Mouse (Mus musculus) activated CD4-positive, CD25-positive, alpha-beta regulatory T cell, adult 4 months (primary cell): ENCODE results near the gene Apoh. TPM values are rescaled to one million over a fixed set of nuclear protein-coding genes. Genes with fewer than 3 reads are reported as not detected.

Experiments used
- ATAC-seq: one replicate; pipeline ENCODE4 v1.8.0; 2017
- polyA plus RNA-seq, 2 experiments: library from polyadenylated mRNA; unstranded; fragments of 100-300 nt; shearing (Covaris generic); gene quantifications; one replicate each; pipeline ENCODE4 v1.2.1; 2017

The Apoh gene
- polyA plus RNA-seq, 2 experiments from 2014 or later, result not detected

GRCm38 (mm10) chr11:108384920-108385665 is 41.9 kb downstream of the Apoh start:
- no peak for ATAC-seq

DNA sequence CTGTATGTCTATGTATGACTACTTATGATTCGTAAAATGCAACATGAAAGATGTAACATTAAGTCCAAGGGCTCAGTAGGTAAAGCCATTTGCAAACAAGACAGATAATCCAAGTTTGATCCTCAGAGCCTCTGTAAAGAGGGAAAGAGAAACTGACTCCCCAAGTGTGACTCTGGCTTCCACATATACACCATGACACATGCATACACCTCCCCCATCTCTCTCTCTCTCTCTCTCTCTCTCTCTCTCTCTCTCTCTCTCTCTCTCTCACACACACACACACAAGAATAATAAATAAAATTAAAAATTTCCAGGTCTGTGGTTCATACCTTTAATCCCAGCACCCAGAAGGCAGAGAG is 42.5 kb downstream of the Apoh start:
- no peak for ATAC-seq

GRCm38 (mm10) chr11:108395061-108395460 is 51.9 kb downstream of the Apoh start:
- no peak for ATAC-seq

- ATAC-seq, result no peak
These were observed 53.1 kb downstream of the Apoh start for GRCm38 (mm10) chr11:108396076-108396829.

DNA sequence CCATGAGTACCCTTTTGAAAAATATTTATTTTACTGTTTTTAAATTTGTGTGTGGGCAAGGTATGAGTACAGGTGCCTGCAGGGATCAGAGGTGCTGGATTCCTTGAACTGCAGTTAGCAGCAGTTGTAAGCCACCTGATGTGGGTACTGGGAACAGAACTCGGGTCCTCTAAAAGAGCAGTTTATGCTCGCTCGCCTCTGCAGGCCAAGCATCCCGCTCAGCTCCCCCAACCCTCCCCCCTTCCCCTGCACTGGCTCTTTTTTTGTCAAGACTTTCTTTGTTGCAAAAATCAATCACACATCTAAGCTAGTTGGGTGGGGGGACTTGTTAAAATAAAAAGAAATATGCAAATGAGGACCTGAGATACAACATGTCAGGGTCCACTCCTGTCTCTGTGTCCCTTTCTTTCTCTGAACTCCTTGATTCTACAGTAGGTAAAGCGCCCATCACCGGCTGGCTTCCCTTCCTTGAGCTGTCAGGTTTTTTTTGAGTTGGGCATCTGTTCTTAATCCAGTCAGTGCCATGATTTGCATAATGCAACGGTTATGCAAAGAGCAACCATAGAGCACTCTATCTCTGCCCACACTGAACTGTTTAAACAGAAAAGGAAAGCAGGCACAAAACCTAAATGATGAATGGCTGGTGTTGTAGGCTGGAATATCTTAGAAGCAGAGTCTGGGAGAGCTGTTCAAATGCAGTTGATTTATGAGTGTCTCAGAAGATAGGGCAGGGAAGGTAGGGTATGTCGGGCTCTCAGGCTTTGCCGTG is 66.9 kb downstream of the Apoh start:
- no peak for ATAC-seq

DNA sequence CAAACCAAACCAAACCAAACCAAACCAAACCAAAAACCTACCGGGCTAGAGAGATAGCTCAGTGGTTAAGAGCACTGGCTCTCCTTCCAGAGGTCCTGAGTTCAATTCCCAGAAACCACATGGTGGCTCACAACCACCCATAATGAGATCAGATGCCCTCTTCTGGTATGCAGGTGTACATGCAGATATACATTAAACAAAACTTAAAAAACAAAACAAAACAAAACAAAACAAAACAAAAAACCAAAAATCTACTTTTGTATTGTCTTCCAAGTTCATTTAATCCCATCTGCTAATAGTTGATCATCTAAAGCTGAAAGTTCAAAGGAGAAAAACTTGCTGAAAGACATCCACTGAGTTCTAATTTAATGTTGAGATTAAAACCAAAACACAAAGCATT is 73.2 kb downstream of the Apoh start:
- ATAC-seq, result no peak

DNA sequence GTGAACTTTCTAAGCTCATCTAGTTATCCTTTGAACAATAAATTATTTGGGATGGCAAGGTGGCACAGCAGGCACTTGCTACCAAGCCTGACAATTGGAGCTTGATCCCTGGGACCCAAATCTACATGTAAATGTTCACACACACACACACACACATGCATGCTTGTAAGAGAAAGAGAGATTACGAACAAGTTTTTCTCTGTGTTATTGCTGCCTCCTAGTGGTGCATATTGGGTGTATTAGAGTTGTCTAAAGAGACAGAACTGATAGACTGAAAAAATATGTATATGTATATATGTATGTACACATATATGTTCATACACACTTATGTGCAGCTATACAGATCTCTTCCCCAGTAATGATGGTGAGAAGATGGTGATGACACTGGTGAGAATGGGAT is 75.4 kb downstream of the Apoh start:
- ATAC-seq, result peak; percentile 36

GRCm38 (mm10) chr11:108419242-108419641 is 76.1 kb downstream of the Apoh start:
- no peak for ATAC-seq

GRCm38 (mm10) chr11:108420751-108421150 is 77.6 kb downstream of the Apoh start:
- no peak for ATAC-seq

- ATAC-seq, result no peak
These were observed 80.1 kb downstream of the Apoh start for GRCm38 (mm10) chr11:108423221-108423620.

- ATAC-seq, result no peak
These were observed 81.0 kb downstream of the Apoh start for GRCm38 (mm10) chr11:108424111-108424510.

- ATAC-seq, result peak; percentile 95
These were observed 81.9 kb downstream of the Apoh start, which contains the start of gene Cep112 for GRCm38 (mm10) chr11:108424889-108425591. Gene Cep112, plus strand, starts transcription at chr11:108425192.

DNA sequence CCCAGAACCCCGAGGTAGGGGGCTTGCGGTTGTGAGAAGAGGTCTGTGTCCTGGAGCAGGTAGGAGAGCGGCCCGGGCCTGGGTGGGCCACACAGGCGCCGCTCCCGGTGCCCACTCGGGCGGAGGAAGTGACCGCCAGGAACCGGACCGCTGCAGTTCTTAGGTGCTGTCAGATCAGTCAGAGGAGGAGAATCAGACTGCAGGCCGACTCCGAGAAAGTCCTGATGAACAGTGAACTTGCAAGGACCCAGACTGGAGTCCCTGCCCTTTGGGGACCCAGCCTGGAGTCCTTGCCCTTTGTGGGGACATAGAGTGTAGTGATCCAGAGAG is 82.4 kb downstream of the Apoh start:
- ATAC-seq, result no peak

- no peak for ATAC-seq
These were observed 82.9 kb downstream of the Apoh start for GRCm38 (mm10) chr11:108426086-108426485.

- no peak for ATAC-seq
These were observed 84.0 kb downstream of the Apoh start for GRCm38 (mm10) chr11:108427191-108427590.

- ATAC-seq, result no peak
These were observed 85.9 kb downstream of the Apoh start for GRCm38 (mm10) chr11:108429076-108429475.

DNA sequence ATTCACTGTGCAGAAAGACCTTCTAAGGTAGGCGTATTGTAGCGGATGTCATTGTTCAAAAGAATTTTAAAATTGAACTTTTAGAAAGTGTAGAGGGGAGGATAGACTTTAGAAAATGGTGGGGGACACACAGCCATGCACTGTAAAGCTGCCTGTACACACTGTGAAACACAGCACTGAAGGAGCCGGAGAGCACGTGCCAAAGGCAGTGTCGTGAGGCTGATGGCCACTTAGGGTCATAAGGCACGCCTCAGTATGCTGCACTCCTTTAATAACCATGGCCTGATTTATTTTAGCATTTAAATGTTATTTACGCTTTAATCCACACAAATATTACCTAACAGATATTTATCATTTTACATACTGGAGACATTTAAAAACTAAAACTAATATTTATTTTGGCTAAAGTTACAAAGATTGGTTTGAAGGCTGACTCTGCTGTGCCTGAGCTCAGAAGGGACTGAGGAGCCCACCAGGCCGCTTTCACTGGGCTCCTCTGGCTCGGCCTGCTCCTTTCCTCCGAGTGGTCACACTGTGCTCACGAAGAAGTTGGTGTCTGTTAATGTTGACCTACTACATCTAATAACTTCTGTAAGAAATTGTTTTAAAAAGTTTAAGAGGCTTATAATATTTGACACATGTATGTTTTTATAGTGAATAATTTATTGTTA is 100.9 kb downstream of the Apoh start:
- ATAC-seq, result no peak

DNA sequence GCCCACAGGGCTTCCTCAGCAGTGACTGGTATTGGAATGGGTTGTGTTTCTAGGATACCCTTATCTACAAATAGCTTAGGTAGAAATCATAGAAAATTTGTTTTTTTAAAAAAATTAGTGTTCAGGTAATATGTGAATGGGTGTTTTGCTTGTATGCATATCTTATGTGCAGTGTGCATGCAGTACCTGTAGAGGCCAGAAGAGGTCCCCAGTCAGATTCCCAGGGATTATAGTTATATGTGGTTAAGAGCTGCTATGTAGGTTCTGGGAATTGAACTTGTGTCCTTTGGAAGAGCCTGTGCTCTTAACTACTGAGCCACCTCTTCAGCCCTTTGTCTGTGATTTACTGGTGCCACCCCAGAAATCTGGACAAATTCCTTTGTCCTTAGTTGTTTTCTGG is 104.0 kb downstream of the Apoh start:
- no peak for ATAC-seq

- no peak for ATAC-seq
These were observed 106.7 kb downstream of the Apoh start for GRCm38 (mm10) chr11:108449811-108450210.

- ATAC-seq, result no peak
These were observed 116.4 kb downstream of the Apoh start for GRCm38 (mm10) chr11:108459599-108459998.
